Mouse (Mus musculus): Measurements from ENCODE around the gene Usp20. TPM values are rescaled to one million over a fixed set of nuclear protein-coding genes. Genes with fewer than 3 reads are reported as not detected.

Usp20 gene
- polyA plus RNA-seq, 1 experiment from 2014 or later = 23.5 TPM

DNA sequence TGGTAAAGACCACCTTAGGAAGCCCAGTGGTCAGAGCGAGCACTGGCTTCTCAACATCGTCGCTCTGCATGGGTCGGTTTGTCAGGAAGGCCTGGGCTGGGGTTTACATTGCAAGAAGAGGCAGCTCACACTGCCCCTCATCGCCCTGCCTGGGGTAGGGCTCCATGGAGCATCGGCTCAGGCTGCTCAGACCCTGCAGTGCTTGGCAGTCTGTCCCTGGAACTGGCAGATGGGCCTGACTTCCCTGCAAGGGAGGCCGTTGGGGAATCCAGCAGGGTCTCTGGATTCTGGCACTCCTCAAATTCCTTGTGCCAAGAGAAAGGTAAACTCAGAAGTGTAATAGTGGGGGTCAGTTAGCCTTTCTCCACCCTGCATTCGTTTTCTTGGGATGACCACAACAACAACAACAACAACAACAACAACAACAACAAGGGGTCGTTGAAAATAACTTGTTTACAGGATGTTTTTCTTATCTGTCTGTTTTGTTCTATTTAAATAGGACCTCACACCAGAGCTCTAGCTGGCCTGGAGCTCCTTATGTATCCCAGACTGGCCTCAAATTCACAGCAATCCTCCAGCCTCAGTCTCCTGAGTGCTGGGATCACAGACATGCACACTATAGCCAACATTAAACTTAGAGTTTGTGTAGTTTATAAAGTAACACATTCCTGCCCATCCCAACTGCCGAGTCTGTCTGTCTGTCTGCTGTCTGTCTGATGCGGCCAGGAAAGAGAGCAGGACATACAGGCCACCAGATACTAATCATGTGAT lies 84.1 kb downstream of the Usp20 start:
- no peak overlapping the region; the same call in 1 of the 2 replicates for H3K27ac ChIP-seq
- peaks cover 39% of the 10 kb centered on the region for H3K4me1 ChIP-seq
- no peak overlapping the region for H3K9ac ChIP-seq
- 0 out of 2 replicates have a peak, but pooled peaks have one; percentile 20 for ATAC-seq (ENCODE audit: insufficient number of reproducible peaks, insufficient read depth, low FRiP score, low TSS enrichment, low read depth)
- H3K36me3 ChIP-seq = peaks cover 14% of the 10 kb centered on the region
- H3K4me3 ChIP-seq = no peak overlapping the region
- no peak overlapping the region for H3K4me2 ChIP-seq
- no peaks in the 10 kb centered on the region for H3K27me3 ChIP-seq
- H3K9me3 ChIP-seq = no peaks in the 10 kb centered on the region
- 81% methylated on average over 11 of the region's 11 CpGs for WGBS

DNA sequence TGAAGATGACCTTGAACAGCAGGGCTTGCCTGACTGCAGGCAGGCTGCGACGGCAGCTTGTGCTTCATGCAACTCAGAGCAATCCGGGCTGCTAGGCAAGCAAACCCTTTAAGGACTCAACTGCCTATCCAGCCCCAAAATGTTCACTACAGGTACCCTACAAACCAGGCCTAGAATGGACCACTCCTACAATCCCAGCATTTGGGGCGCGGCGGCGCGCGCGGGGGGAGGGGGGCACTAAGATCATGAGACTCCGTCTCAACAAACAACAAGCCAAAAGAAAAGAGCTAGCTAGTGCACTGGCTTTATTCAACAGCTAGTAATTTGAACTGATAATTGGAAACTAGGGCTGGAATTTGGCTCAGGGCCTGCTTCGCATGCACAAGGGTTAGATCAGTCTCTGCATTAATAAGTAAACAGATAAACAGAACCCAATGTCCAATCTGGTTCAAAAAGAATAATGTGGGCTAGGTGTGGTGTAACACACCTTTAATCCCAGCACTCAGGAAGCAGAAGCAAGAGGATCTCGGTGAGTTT lies 85.0 kb downstream of the Usp20 start:
- Histone ChIP-seq H3K27me3 (no peaks in the 10 kb centered on the region), H3K9ac (no peak overlapping the region), H3K4me1 (peaks cover 39% of the 10 kb centered on the region), H3K27ac (peak overlapping the region; percentile 94), H3K9me3 (no peaks in the 10 kb centered on the region), H3K4me3 (no peak overlapping the region), H3K36me3 (peaks cover 11% of the 10 kb centered on the region), H3K4me2 (no peak overlapping the region)
- 70% methylated on average over 13 of the region's 13 CpGs for WGBS
- ATAC-seq (ENCODE audit: insufficient number of reproducible peaks, insufficient read depth, low FRiP score, low TSS enrichment, low read depth) = no peak

DNA sequence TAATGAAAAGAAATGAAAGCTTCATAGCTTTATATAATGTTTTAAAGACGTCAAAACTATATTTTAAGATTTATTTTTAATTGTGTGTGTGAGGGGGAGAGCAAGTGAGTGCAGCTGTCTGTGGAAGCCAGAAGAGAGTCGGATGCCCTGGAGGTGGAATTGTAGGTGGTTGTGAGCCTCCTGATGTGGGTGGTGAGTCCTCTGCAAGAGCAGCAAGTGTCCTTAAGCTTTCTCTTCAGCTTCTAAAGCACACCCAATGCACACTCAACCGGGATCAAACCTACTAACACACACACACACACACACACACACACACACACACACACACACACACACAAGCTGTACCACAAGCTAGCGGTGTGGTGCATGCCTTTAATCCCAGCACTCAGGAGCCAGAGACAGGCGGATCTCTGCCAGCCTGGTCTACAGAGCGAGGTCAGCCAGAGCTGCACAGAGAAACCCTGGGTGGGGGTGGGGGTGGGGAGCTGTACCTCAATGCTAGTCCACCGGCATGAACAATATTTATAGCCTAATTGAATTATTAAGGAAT lies 85.7 kb downstream of the Usp20 start:
- no peak overlapping the region for H3K9ac ChIP-seq
- peaks cover 16% of the 10 kb centered on the region for H3K36me3 ChIP-seq
- H3K4me3 ChIP-seq = no peak overlapping the region
- 39% methylated on average over 7 of the region's 7 CpGs for WGBS
- H3K27ac ChIP-seq = peak overlapping the region; percentile 94
- H3K9me3 ChIP-seq = no peaks in the 10 kb centered on the region
- H3K4me1 ChIP-seq = peaks cover 39% of the 10 kb centered on the region
- H3K27me3 ChIP-seq = no peaks in the 10 kb centered on the region
- peak overlapping the region; percentile 16; the same call in 1 of the 2 replicates for H3K4me2 ChIP-seq
- ATAC-seq (ENCODE audit: insufficient number of reproducible peaks, insufficient read depth, low FRiP score, low TSS enrichment, low read depth) = 0 out of 2 replicates have a peak, but pooled peaks have one; percentile 27

DNA sequence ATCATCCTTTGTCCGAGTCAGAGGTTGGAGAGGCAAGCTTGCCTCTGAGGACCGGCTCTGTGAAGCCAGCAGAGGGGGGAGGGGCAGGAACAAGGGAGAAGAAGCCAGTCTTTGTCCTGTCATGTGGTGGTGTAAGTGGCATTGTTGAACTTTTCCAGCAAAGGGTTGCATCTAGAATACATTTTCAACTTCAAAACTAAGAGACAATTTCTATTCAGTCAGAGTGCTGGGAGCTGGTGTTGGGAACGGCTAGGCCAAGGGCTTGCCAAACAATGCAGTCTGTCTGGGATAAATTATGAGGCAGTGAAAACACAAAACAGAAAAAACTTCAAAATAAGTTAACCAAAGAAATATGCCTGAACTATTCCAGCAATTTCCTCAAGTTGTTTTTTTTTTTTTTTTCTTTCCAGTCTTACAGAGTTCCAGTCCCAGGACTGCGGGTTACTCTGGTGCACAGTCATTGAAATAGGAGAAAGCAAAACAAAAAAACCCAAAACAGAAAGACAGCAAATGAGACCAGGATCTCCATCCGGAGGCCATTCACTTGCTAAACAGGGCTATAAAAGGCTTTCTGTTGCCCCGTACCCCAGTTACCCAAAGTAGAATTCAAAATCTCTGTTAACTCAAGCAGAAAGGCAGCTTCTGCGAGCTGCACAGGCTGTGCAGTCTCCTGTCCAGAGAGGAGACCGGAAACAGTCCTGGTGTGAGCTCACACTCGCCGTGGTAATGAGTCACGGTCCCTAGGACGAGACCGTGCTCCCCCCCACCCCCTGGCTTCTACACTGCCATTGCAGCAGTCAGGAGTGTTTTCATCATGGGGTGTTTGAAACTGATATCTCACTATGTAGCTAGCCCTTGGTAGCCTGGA lies 86.4 kb downstream of the Usp20 start:
- H3K4me2 ChIP-seq = peak overlapping the region; percentile 32
- ATAC-seq (ENCODE audit: insufficient number of reproducible peaks, insufficient read depth, low FRiP score, low TSS enrichment, low read depth) = peak; percentile 48; the same call in 1 of the 2 replicates
- 13% methylated on average over 13 of the region's 13 CpGs for WGBS

DNA sequence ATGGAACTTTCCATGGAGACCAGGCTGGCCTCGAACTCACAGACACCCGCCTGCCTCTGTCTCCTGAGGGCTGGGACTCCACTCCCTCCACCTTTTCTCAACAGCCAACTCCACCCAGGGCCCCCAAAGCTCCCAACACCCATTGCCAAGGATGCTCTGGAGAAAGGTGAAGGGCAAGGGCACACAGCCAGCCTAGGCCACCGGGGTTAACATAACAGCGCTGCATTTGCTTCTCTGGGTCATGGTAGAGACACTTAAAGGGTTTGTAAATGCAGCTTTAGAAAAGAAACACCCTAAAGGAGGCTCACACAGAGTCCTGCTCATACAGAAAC lies 87.0 kb downstream of the Usp20 start:
- Histone ChIP-seq H3K4me1 (peaks cover 39% of the 10 kb centered on the region), H3K27me3 (no peaks in the 10 kb centered on the region), H3K9me3 (no peaks in the 10 kb centered on the region), H3K4me3 (no peak overlapping the region), H3K27ac (peak overlapping the region; percentile 94), H3K36me3 (peaks cover 29% of the 10 kb centered on the region), H3K4me2 (peak overlapping the region; percentile 32), H3K9ac (0 out of 2 replicates have a peak overlapping the region, but pooled peaks have one; percentile 17)
- ATAC-seq (ENCODE audit: insufficient number of reproducible peaks, insufficient read depth, low FRiP score, low TSS enrichment, low read depth) = no peak
- WGBS = 61% methylated on average over 4 of the region's 4 CpGs

More for the DNA sequence above, 86.4 kb downstream of the Usp20 start:
- Histone ChIP-seq H3K36me3 (peaks cover 23% of the 10 kb centered on the region), H3K27ac (peak overlapping the region; percentile 94), H3K27me3 (no peaks in the 10 kb centered on the region), H3K4me3 (no peak overlapping the region), H3K9me3 (no peaks in the 10 kb centered on the region), H3K9ac (0 out of 2 replicates have a peak overlapping the region, but pooled peaks have one; percentile 17), H3K4me1 (peaks cover 39% of the 10 kb centered on the region)

DNA sequence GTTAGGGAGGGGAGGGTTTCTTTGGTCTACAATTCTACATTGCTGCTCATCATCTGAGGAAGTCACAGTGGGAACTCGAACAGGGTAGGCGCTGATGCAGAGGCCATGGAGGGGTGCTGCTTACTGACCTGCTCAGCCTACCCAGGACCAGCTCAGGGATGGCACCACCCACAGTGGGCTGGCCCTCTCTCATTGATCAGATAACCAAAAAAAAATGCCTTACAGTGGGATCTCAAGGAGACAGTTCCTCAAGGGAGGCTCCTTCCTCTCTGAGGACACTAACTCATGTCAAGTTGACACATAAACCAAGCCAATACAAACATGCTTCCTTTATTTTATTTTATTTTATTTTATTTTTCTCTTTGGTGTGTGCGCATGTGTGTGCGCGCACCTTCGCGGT lies 87.4 kb downstream of the Usp20 start:
- no peak for ATAC-seq (ENCODE audit: insufficient number of reproducible peaks, insufficient read depth, low FRiP score, low TSS enrichment, low read depth)
- no peak overlapping the region for H3K9ac ChIP-seq
- H3K4me2 ChIP-seq = no peak overlapping the region
- peak overlapping the region; percentile 94 for H3K27ac ChIP-seq
- H3K27me3 ChIP-seq = no peaks in the 10 kb centered on the region
- H3K9me3 ChIP-seq = no peaks in the 10 kb centered on the region
- no peak overlapping the region for H3K4me3 ChIP-seq
- peaks cover 39% of the 10 kb centered on the region for H3K4me1 ChIP-seq
- WGBS = 85% methylated on average over 7 of the region's 7 CpGs
- H3K36me3 ChIP-seq = peaks cover 31% of the 10 kb centered on the region

Other genes with a start within 250 kb of the Usp20 start
- 2.8 and 2.9 TPM in 2 replicates for gene 1700001O22Rik, start 178.6 kb upstream of the Usp20 start, polyA plus RNA-seq (2015; fragmentation: Nextera tagmentation; extraction: Ambion mirVana)
- 94.9 and 105 TPM in 2 replicates for gene Ntmt1, start 174.5 kb upstream of the Usp20 start, polyA plus RNA-seq (2015; fragmentation: Nextera tagmentation; extraction: Ambion mirVana)
- 39.5 and 47.3 TPM in 2 replicates for gene Asb6, start 151.9 kb upstream of the Usp20 start, polyA plus RNA-seq (2015; fragmentation: Nextera tagmentation; extraction: Ambion mirVana)
- 103 and 107 TPM in 2 replicates for gene Prrx2, start 147.3 kb upstream of the Usp20 start, polyA plus RNA-seq (2015; fragmentation: Nextera tagmentation; extraction: Ambion mirVana)
- gene Ptges, start 52.4 kb upstream of the Usp20 start, polyA plus RNA-seq (2015; fragmentation: Nextera tagmentation; extraction: Ambion mirVana) = 15.8 and 19.8 TPM in 2 replicates
- gene Tor1b, start 29.3 kb upstream of the Usp20 start, polyA plus RNA-seq (2015; fragmentation: Nextera tagmentation; extraction: Ambion mirVana) = 37.2 and 37.6 TPM in 2 replicates
- gene Tor1a, start 14.3 kb upstream of the Usp20 start, polyA plus RNA-seq (2015; fragmentation: Nextera tagmentation; extraction: Ambion mirVana) = 80.0 and 85.2 TPM in 2 replicates
- 64.2 and 70.1 TPM in 2 replicates for gene BC005624, start 78 bp upstream of the Usp20 start, polyA plus RNA-seq (2015; fragmentation: Nextera tagmentation; extraction: Ambion mirVana)
- 29.4 and 33.0 TPM in 2 replicates for gene Fnbp1, start 159.7 kb downstream of the Usp20 start, polyA plus RNA-seq (2015; fragmentation: Nextera tagmentation; extraction: Ambion mirVana)
- gene Gpr107, start 170.0 kb downstream of the Usp20 start, polyA plus RNA-seq (2015; fragmentation: Nextera tagmentation; extraction: Ambion mirVana) = 39.8 and 42.8 TPM in 2 replicates

All from embryonic facial prominence, embryonic 13.5 days (tissue).